Mouse (Mus musculus) megakaryocyte progenitor cell, adult 5-6 weeks (primary cell): ENCODE measurements around the gene Nme3. TPM values are rescaled to one million over a fixed set of nuclear protein-coding genes. Genes with fewer than 3 reads are reported as not detected.
A peak's percentile ranks its signal among the peaks of the same experiment; 100 is the strongest.

ENCODE experiments used
- ATAC-seq: replicated peaks from 2 replicates; pipeline ENCODE4 v1.8.0; 2016; ENCODE audit warnings: mild to moderate bottlenecking, moderate TSS enrichment, inconsistent platforms; ENCODE audit not compliant: poor library complexity
- total RNA-seq, 2 experiments: library from RNA; stranded (forward) in 1 of 2; stranded (reverse) in 1 of 2; fragments of 157-497, 149-512 nt in 1 of 2; fragments of 200-1000 nt in 1 of 2; gene quantifications; 2 replicates each; pipeline versions ENCODE4 v1.2.3 to v1.2.4; 2015 to 2017

Gene Nme3
- total RNA-seq (2015) (21.2 and 32.1 TPM in 2 replicates), total RNA-seq (2017) (17.0 and 26.5 TPM in 2 replicates)

- ATAC-seq, result peak; percentile 59
Measured at GRCm38 (mm10) chr17:24896241-24896992, at the start of gene Nme3. Gene Nme3, plus strand, starts transcription at chr17:24896500.

- ATAC-seq, result no peak
Measured at GRCm38 (mm10) chr17:24847386-24847785, 48.9 kb upstream of the Nme3 start.

GRCm38 (mm10) chr17:24848600-24849031 is 47.7 kb upstream of the Nme3 start:
- peak; percentile 30; the same call in 1 of the 2 replicates for ATAC-seq

GRCm38 (mm10) chr17:24849733-24850064 is 46.6 kb upstream of the Nme3 start:
- peak; percentile 38; the same call in 1 of the 2 replicates for ATAC-seq

GRCm38 (mm10) chr17:24850065-24850772 is 46.1 kb upstream of the Nme3 start, which contains the start of gene Fahd1:
Gene Fahd1, minus strand, starts transcription at chr17:24850364.
- ATAC-seq, result peak; percentile 88

GRCm38 (mm10) chr17:24850773-24851127 is 45.5 kb upstream of the Nme3 start:
- ATAC-seq, result no peak

- no peak for ATAC-seq
Measured at GRCm38 (mm10) chr17:24851381-24852125, 44.7 kb upstream of the Nme3 start.

GRCm38 (mm10) chr17:24855838-24856464 is 40.3 kb upstream of the Nme3 start:
- ATAC-seq, result no peak

GRCm38 (mm10) chr17:24856589-24856988 is 39.7 kb upstream of the Nme3 start:
- no peak for ATAC-seq

- ATAC-seq, result no peak
Measured at GRCm38 (mm10) chr17:24857831-24858470, 38.3 kb upstream of the Nme3 start.

GRCm38 (mm10) chr17:24858967-24859366 is 37.3 kb upstream of the Nme3 start:
- peak; percentile 95 for ATAC-seq

- peak; percentile 64 for ATAC-seq
Measured at GRCm38 (mm10) chr17:24860076-24860475, 36.2 kb upstream of the Nme3 start.

GRCm38 (mm10) chr17:24861785-24862184 is 34.5 kb upstream of the Nme3 start:
- ATAC-seq, result no peak

GRCm38 (mm10) chr17:24865776-24866175 is 30.5 kb upstream of the Nme3 start, which contains the start of gene Igfals:
Gene Igfals, plus strand, starts transcription at chr17:24865997.
- no peak for ATAC-seq

- ATAC-seq, result no peak
Measured at GRCm38 (mm10) chr17:24867914-24868313, 28.4 kb upstream of the Nme3 start.

GRCm38 (mm10) chr17:24873695-24874404 is 22.4 kb upstream of the Nme3 start:
- ATAC-seq, result no peak

GRCm38 (mm10) chr17:24874405-24874745 is 21.9 kb upstream of the Nme3 start:
- no peak for ATAC-seq

GRCm38 (mm10) chr17:24874989-24875388 is 21.3 kb upstream of the Nme3 start:
- ATAC-seq, result no peak

- no peak for ATAC-seq
Measured at GRCm38 (mm10) chr17:24877336-24878116, 18.8 kb upstream of the Nme3 start.
